Mouse (Mus musculus) C2C12 (cell line): ENCODE data around the gene Pced1b.

Source experiments
- CTCF ChIP-seq: IDR thresholded peaks from one replicate; pipeline ENCODE4 v1.5.1; 2011; ENCODE audit not compliant: control insufficient read depth, insufficient read depth, insufficient read length
- MYOG ChIP-seq: IDR thresholded peaks from one replicate; pipeline ENCODE4 v1.6.1; 2011; ENCODE audit not compliant: control insufficient read depth, insufficient read length; ENCODE audit errors: extremely low read depth

- TF ChIP-seq CTCF (no peak), MYOG (no peak)
Observed at GRCm38 (mm10) chr15:97368035-97368608, 121.2 kb downstream of the Pced1b start.
